Mouse (Mus musculus) embryonic facial prominence, embryonic 15.5 days (tissue): ENCODE data around the gene Btf3. TPM values are rescaled to one million over a fixed set of nuclear protein-coding genes. Genes with fewer than 3 reads are reported as not detected.
A peak's percentile ranks its signal among the peaks of the same experiment; 100 is the strongest.

Experiments
- ATAC-seq: fragments of 200-750 bp; cut with Nextera tagmentation; 2 replicates; pipeline ENCODE4 v1.8.0; 2017; ENCODE audit warnings: low read depth, moderate TSS enrichment; ENCODE audit not compliant: insufficient number of reproducible peaks, low FRiP score, low TSS enrichment
- H3K27ac ChIP-seq: fragments of 300-500 bp; sonication (generic); replicated peaks from 2 replicates; pipeline ENCODE4 v1.5.1; 2015; ENCODE audit warnings: mild to moderate bottlenecking, inconsistent platforms
- H3K27me3 ChIP-seq: fragments of 300-500 bp; sonication (generic); 2 replicates; pipeline ENCODE4 v1.6.1; 2015; ENCODE audit warnings: inconsistent platforms
- H3K36me3 ChIP-seq: fragments of 300-500 bp; sonication (generic); 2 replicates; pipeline ENCODE4 v1.6.1; 2015; ENCODE audit warnings: mild to moderate bottlenecking, inconsistent platforms
- H3K4me1 ChIP-seq: fragments of 300-500 bp; sonication (generic); 2 replicates; pipeline ENCODE4 v1.6.1; 2015; ENCODE audit warnings: inconsistent platforms
- H3K4me2 ChIP-seq: fragments of 300-500 bp; sonication (generic); replicated peaks from 2 replicates; pipeline ENCODE4 v1.6.1; 2015; ENCODE audit warnings: mild to moderate bottlenecking, inconsistent platforms
- H3K4me3 ChIP-seq: fragments of 300-500 bp; sonication (generic); replicated peaks from 2 replicates; pipeline ENCODE4 v1.5.1; 2015; ENCODE audit warnings: mild to moderate bottlenecking, inconsistent platforms
- H3K9ac ChIP-seq: fragments of 300-500 bp; sonication (generic); 2 replicates; pipeline ENCODE4 v1.6.1; 2015; ENCODE audit warnings: inconsistent platforms
- H3K9me3 ChIP-seq: fragments of 300-500 bp; sonication (generic); replicated peaks from 2 replicates; pipeline ENCODE4 v1.6.1; 2016; ENCODE audit warnings: inconsistent platforms
- WGBS: fragments of 180-500 bp; shearing (Covaris S2); methylation state at CpG from one replicate; pipeline ENCODE4 v1.1.7; 2015; 5-methylcytosine and 5-hydroxymethylcytosine counted together
- polyA plus RNA-seq: library from polyadenylated mRNA; unstranded; fragments of >200 nt; fragmentation: Nextera tagmentation; extraction: Ambion mirVana; gene quantifications from 2 replicates; pipeline ENCODE4 v1.2.1, GENCODE M21; 2015

Btf3 gene
- polyA plus RNA-seq, 1 experiment from 2014 or later = 630 TPM

- no peaks in the 10 kb centered on the region for H3K9me3 ChIP-seq
- no peak overlapping the region for H3K9ac ChIP-seq
- no peaks in the 10 kb centered on the region for H3K4me1 ChIP-seq
- no peak overlapping the region for H3K27ac ChIP-seq
- no peak overlapping the region for H3K4me2 ChIP-seq
- no peak overlapping the region for H3K4me3 ChIP-seq
- no peaks in the 10 kb centered on the region for H3K36me3 ChIP-seq
- WGBS = 45% methylated on average over 2 of the region's 2 CpGs
- no peak for ATAC-seq
- no peaks in the 10 kb centered on the region for H3K27me3 ChIP-seq
These were observed 15.3 kb upstream of the Btf3 start for GRCm38 (mm10) chr13:98332106-98332505.

- 35% methylated on average over 11 of the region's 11 CpGs for WGBS
- H3K36me3 ChIP-seq = no peaks in the 10 kb centered on the region
- ATAC-seq = no peak
- H3K9me3 ChIP-seq = no peaks in the 10 kb centered on the region
- H3K27me3 ChIP-seq = no peaks in the 10 kb centered on the region
- no peak overlapping the region for H3K9ac ChIP-seq
- H3K4me2 ChIP-seq = no peak overlapping the region
- H3K4me1 ChIP-seq = no peaks in the 10 kb centered on the region
- no peak overlapping the region for H3K4me3 ChIP-seq
- H3K27ac ChIP-seq = no peak overlapping the region
These were observed 8.2 kb upstream of the Btf3 start for GRCm38 (mm10) chr13:98325034-98325433.

- no peak overlapping the region for H3K4me3 ChIP-seq
These were observed 1.1 kb upstream of the Btf3 start for GRCm38 (mm10) chr13:98317911-98318310.

GRCm38 (mm10) chr13:98317246-98317677 is 456 bp upstream of the Btf3 start:
- ATAC-seq = no peak; the same call in 1 of the 2 replicates
- Histone ChIP-seq H3K4me2 (peak overlapping the region; percentile 71), H3K9me3 (no peaks in the 10 kb centered on the region), H3K9ac (peak overlapping the region; percentile 98), H3K27me3 (no peaks in the 10 kb centered on the region), H3K4me3 (peak overlapping the region; percentile 84), H3K4me1 (peaks cover 16% of the 10 kb centered on the region), H3K36me3 (peaks cover 13% of the 10 kb centered on the region; the same call in 1 of the 2 replicates), H3K27ac (peak overlapping the region; percentile 92)
- WGBS = 2% methylated on average over 16 of the region's 16 CpGs

More at GRCm38 (mm10) chr13:98317911-98318310, 1.1 kb upstream of the Btf3 start:
- Histone ChIP-seq H3K4me2 (no peak overlapping the region), H3K27me3 (no peaks in the 10 kb centered on the region), H3K27ac (no peak overlapping the region), H3K9ac (no peak overlapping the region), H3K36me3 (peaks cover 10% of the 10 kb centered on the region; the same call in 1 of the 2 replicates), H3K9me3 (no peaks in the 10 kb centered on the region), H3K4me1 (peaks cover 16% of the 10 kb centered on the region)
- WGBS = 83% methylated on average over 6 of the region's 6 CpGs
- ATAC-seq = no peak

- Histone ChIP-seq H3K27ac (peak overlapping the region; percentile 92), H3K9me3 (no peaks in the 10 kb centered on the region), H3K27me3 (no peaks in the 10 kb centered on the region), H3K4me2 (peak overlapping the region; percentile 55), H3K4me3 (peak overlapping the region; percentile 84), H3K36me3 (peaks cover 25% of the 10 kb centered on the region), H3K9ac (peak overlapping the region; percentile 98), H3K4me1 (peaks cover 16% of the 10 kb centered on the region)
- whole genome bisulfite sequencing = 0% methylated on average over 17 of the region's 17 CpGs
- ATAC-seq = no peak
These were observed 696 bp downstream of the Btf3 start for GRCm38 (mm10) chr13:98316140-98316479.

GRCm38 (mm10) chr13:98315124-98315523 is 1.7 kb downstream of the Btf3 start:
- peaks cover 35% of the 10 kb centered on the region for H3K36me3 ChIP-seq
- H3K4me3 ChIP-seq = peak overlapping the region; percentile 21; the same call in 1 of the 2 replicates
- H3K9ac ChIP-seq = no peak overlapping the region
- no peaks in the 10 kb centered on the region for H3K9me3 ChIP-seq
- peaks cover 16% of the 10 kb centered on the region for H3K4me1 ChIP-seq
- peak overlapping the region; percentile 55 for H3K4me2 ChIP-seq
- WGBS = 59% methylated on average over 4 of the region's 4 CpGs
- H3K27ac ChIP-seq = no peak overlapping the region
- no peak for ATAC-seq
- H3K27me3 ChIP-seq = no peaks in the 10 kb centered on the region

GRCm38 (mm10) chr13:98313631-98314030 is 3.2 kb downstream of the Btf3 start:
- WGBS = 69% methylated on average over 7 of the region's 7 CpGs
- ATAC-seq = no peak
- peaks cover 45% of the 10 kb centered on the region for H3K36me3 ChIP-seq

GRCm38 (mm10) chr13:98311597-98311996 is 5.2 kb downstream of the Btf3 start:
- 90% methylated on average over 5 of the region's 5 CpGs for WGBS
- ATAC-seq = no peak

More at GRCm38 (mm10) chr13:98313631-98314030, 3.2 kb downstream of the Btf3 start:
- Histone ChIP-seq H3K9me3 (no peaks in the 10 kb centered on the region), H3K27me3 (no peaks in the 10 kb centered on the region), H3K9ac (no peak overlapping the region), H3K4me2 (no peak overlapping the region), H3K4me3 (no peak overlapping the region), H3K27ac (no peak overlapping the region), H3K4me1 (peaks cover 16% of the 10 kb centered on the region)

GRCm38 (mm10) chr13:98308724-98309123 is 8.1 kb downstream of the Btf3 start:
- Histone ChIP-seq H3K27ac (no peak overlapping the region), H3K4me1 (peaks cover 5% of the 10 kb centered on the region; the same call in 1 of the 2 replicates), H3K9me3 (no peaks in the 10 kb centered on the region), H3K4me2 (no peak overlapping the region), H3K27me3 (no peaks in the 10 kb centered on the region), H3K36me3 (peaks cover 51% of the 10 kb centered on the region), H3K9ac (no peak overlapping the region), H3K4me3 (no peak overlapping the region)
- ATAC-seq = no peak
- WGBS = 60% methylated on average over 4 of the region's 4 CpGs

More at GRCm38 (mm10) chr13:98311597-98311996, 5.2 kb downstream of the Btf3 start:
- H3K9me3 ChIP-seq = no peaks in the 10 kb centered on the region
- H3K9ac ChIP-seq = no peak overlapping the region
- peaks cover 52% of the 10 kb centered on the region for H3K36me3 ChIP-seq
- H3K4me1 ChIP-seq = peaks cover 13% of the 10 kb centered on the region
- no peaks in the 10 kb centered on the region for H3K27me3 ChIP-seq
- no peak overlapping the region for H3K4me3 ChIP-seq
- no peak overlapping the region for H3K4me2 ChIP-seq
- H3K27ac ChIP-seq = no peak overlapping the region

- H3K4me3 ChIP-seq = no peak overlapping the region
- no peaks in the 10 kb centered on the region for H3K9me3 ChIP-seq
- H3K9ac ChIP-seq = no peak overlapping the region
- H3K4me1 ChIP-seq = peaks cover 5% of the 10 kb centered on the region; the same call in 1 of the 2 replicates
- no peaks in the 10 kb centered on the region for H3K27me3 ChIP-seq
- peaks cover 44% of the 10 kb centered on the region for H3K36me3 ChIP-seq
- no peak overlapping the region for H3K4me2 ChIP-seq
- 73% methylated on average over 5 of the region's 5 CpGs for WGBS
- no peak for ATAC-seq
- H3K27ac ChIP-seq = no peak overlapping the region
These were observed 8.8 kb downstream of the Btf3 start for GRCm38 (mm10) chr13:98308004-98308403.

- WGBS = 37% methylated on average over 14 of the region's 14 CpGs
- peaks cover 5% of the 10 kb centered on the region; the same call in 1 of the 2 replicates for H3K4me1 ChIP-seq
- H3K27me3 ChIP-seq = no peaks in the 10 kb centered on the region
- no peak overlapping the region for H3K4me2 ChIP-seq
- ATAC-seq = no peak
- H3K9ac ChIP-seq = no peak overlapping the region
- H3K4me3 ChIP-seq = no peak overlapping the region
- H3K27ac ChIP-seq = peak overlapping the region; percentile 45; the same call in 1 of the 2 replicates
- no peaks in the 10 kb centered on the region for H3K9me3 ChIP-seq
- peaks cover 36% of the 10 kb centered on the region for H3K36me3 ChIP-seq
These were observed 9.8 kb downstream of the Btf3 start for GRCm38 (mm10) chr13:98306852-98307475.

GRCm38 (mm10) chr13:98306393-98306792 is 10.4 kb downstream of the Btf3 start:
- H3K4me1 ChIP-seq = peaks cover 5% of the 10 kb centered on the region; the same call in 1 of the 2 replicates
- H3K27me3 ChIP-seq = no peaks in the 10 kb centered on the region
- no peak overlapping the region for H3K9ac ChIP-seq
- H3K4me2 ChIP-seq = no peak overlapping the region
- H3K36me3 ChIP-seq = peaks cover 30% of the 10 kb centered on the region
- no peak overlapping the region for H3K4me3 ChIP-seq
- ATAC-seq = no peak
- H3K9me3 ChIP-seq = no peaks in the 10 kb centered on the region
- no peak overlapping the region for H3K27ac ChIP-seq
- 36% methylated on average over 5 of the region's 5 CpGs for WGBS
